Mouse (Mus musculus) midbrain, embryonic 14.5 days (tissue): ENCODE measurements around the gene Cmya5. TPM values are rescaled to one million over a fixed set of nuclear protein-coding genes. Genes with fewer than 3 reads are reported as not detected.

Experiments used
- ATAC-seq: fragments of 200-750 bp; cut with Nextera tagmentation; 2 replicates; pipeline ENCODE4 v1.8.0; 2017; ENCODE audit warnings: moderate number of reproducible peaks, moderate library complexity; ENCODE audit not compliant: low FRiP score, low TSS enrichment
- DNase-seq: peaks from one replicate; pipeline ENCODE4 v3.0.0-alpha.2; 2015
- H3K27ac ChIP-seq: fragments of 300-500 bp; sonication (generic); replicated peaks from 2 replicates; pipeline ENCODE4 v1.5.1; 2014; ENCODE audit warnings: mild to moderate bottlenecking, low read depth, low read length, moderate library complexity
- H3K27me3 ChIP-seq: fragments of 300-500 bp; sonication (generic); 2 replicates; pipeline ENCODE4 v1.6.1; 2014; ENCODE audit warnings: low read length, control low read depth, mixed read lengths; ENCODE audit not compliant: control insufficient read depth, insufficient read depth
- H3K36me3 ChIP-seq: fragments of 300-500 bp; sonication (generic); 2 replicates; pipeline ENCODE4 v1.6.1; 2014; ENCODE audit warnings: low read length, control low read depth; ENCODE audit not compliant: control insufficient read depth, insufficient read depth
- H3K4me1 ChIP-seq: fragments of 300-500 bp; sonication (generic); 2 replicates; pipeline ENCODE4 v1.6.1; 2014; ENCODE audit warnings: mild to moderate bottlenecking, antibody characterized with exemption, low read length, control low read depth; ENCODE audit not compliant: control insufficient read depth, insufficient read depth
- H3K4me2 ChIP-seq: fragments of 300-500 bp; sonication (generic); 2 replicates; pipeline ENCODE4 v1.6.1; 2014; ENCODE audit warnings: mild to moderate bottlenecking, low read length, moderate library complexity
- H3K4me3 ChIP-seq: fragments of 300-500 bp; sonication (generic); replicated peaks from 2 replicates; pipeline ENCODE4 v1.5.1; 2014; ENCODE audit warnings: low read depth, low read length
- H3K9ac ChIP-seq: fragments of 300-500 bp; sonication (generic); replicated peaks from 2 replicates; pipeline ENCODE4 v1.6.1; 2014; ENCODE audit warnings: mild to moderate bottlenecking, low read length, moderate library complexity
- H3K9me3 ChIP-seq: fragments of 300-500 bp; sonication (generic); 2 replicates; pipeline ENCODE4 v1.6.1; 2016; ENCODE audit warnings: low read length, control low read depth, mixed read lengths; ENCODE audit not compliant: control insufficient read depth
- WGBS: fragments of 180-500 bp; shearing (Covaris S2); extraction: QIAGEN DNeasy Blood & Tissue Kit; methylation state at CpG from one replicate; pipeline ENCODE4 v1.1.7; 2014; 5-methylcytosine and 5-hydroxymethylcytosine counted together
- polyA plus RNA-seq: library from polyadenylated mRNA; unstranded; fragments of >200 nt; fragmentation: Nextera tagmentation; extraction: Ambion mirVana; gene quantifications from 2 replicates; pipeline ENCODE4 v1.2.1, GENCODE M21; 2014

The Cmya5 gene
- polyA plus RNA-seq, 1 experiment from 2014 or later, result 0.34 TPM

DNA sequence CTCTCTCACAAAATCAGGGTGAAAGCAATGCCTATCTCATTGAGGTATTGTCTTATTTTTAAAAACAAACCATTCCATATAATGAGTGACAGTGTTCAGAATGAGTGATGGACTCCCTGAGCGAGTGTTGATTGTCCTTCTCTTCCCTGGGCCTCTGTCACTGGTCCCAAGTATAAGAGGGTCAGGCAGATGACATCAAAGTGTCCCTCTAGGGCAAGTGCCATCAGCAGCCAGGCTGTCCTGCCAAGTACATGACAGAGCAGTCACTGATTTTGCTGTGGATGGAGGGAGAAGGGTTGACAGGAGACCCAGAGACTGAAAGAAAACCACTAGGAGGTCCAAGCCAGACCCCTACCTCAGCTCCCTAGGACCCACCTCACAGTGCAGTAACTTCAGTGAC, 8.3 kb downstream of the Cmya5 start:
- ATAC-seq, result no peak
- no peaks in the 10 kb centered on the region for H3K4me1 ChIP-seq
- WGBS, result 87% methylated on average over 1 of the region's 1 CpGs
- DNase-seq, result no peak
- H3K9ac ChIP-seq, result no peak overlapping the region
- H3K27me3 ChIP-seq, result no peaks in the 10 kb centered on the region
- H3K27ac ChIP-seq, result no peak overlapping the region
- no peaks in the 10 kb centered on the region for H3K36me3 ChIP-seq
- no peak overlapping the region for H3K4me2 ChIP-seq
- H3K4me3 ChIP-seq, result no peak overlapping the region
- no peaks in the 10 kb centered on the region for H3K9me3 ChIP-seq

DNA sequence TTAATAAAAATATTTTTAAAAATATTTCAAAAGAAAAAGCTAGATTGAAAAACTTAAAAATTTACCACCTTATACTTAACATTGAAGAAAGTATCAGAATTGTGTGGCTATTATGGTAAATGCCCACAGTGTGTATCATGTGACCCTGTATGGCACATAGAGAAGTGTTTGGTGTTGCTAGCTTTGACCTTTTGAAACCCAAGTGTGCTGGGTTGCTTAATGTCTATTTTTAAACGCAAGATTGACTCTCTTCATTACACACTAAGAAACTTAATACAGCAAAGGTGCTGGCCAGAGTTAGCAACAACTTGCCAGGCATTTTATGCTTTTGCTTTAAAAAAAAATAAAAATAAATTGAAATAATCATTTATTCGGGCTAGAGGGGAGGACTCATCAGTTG, 9.0 kb downstream of the Cmya5 start:
- no peak overlapping the region for H3K9ac ChIP-seq
- DNase-seq (no peak), ATAC-seq (no peak)
- no peaks in the 10 kb centered on the region for H3K4me1 ChIP-seq
- 88% methylated on average over 2 of the region's 2 CpGs for WGBS
- H3K4me2 ChIP-seq, result no peak overlapping the region
- H3K36me3 ChIP-seq, result no peaks in the 10 kb centered on the region
- no peaks in the 10 kb centered on the region for H3K27me3 ChIP-seq
- H3K4me3 ChIP-seq, result no peak overlapping the region
- H3K27ac ChIP-seq, result no peak overlapping the region
- H3K9me3 ChIP-seq, result no peaks in the 10 kb centered on the region

DNA sequence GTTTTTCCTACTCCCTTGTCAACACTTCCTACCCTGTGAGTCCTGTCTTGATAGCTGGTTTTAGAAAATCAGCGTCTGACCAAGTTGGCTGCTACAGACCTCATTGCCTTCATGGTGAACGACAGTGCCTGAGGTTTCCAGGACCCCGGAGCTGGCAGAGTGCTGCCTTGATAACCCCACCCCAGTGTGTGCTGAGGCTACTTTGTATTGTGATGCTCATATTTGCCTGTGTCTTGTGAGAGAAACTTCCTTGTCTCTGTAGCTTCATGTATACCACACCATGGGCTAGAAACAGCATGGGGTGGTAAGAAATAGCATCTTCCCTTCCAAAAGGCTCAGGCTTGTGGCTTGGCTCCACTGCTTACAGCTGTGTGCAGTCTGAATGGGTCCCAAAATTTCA, 13.8 kb downstream of the Cmya5 start:
- Histone ChIP-seq H3K4me3 (no peak overlapping the region), H3K36me3 (no peaks in the 10 kb centered on the region), H3K27me3 (no peaks in the 10 kb centered on the region), H3K27ac (no peak overlapping the region), H3K4me2 (no peak overlapping the region), H3K4me1 (0 out of 2 replicates have a peak, but pooled peaks cover 2% of the 10 kb centered on the region), H3K9ac (no peak overlapping the region), H3K9me3 (no peaks in the 10 kb centered on the region)
- 91% methylated on average over 3 of the region's 3 CpGs for WGBS
- no peak for DNase-seq
- no peak for ATAC-seq

DNA sequence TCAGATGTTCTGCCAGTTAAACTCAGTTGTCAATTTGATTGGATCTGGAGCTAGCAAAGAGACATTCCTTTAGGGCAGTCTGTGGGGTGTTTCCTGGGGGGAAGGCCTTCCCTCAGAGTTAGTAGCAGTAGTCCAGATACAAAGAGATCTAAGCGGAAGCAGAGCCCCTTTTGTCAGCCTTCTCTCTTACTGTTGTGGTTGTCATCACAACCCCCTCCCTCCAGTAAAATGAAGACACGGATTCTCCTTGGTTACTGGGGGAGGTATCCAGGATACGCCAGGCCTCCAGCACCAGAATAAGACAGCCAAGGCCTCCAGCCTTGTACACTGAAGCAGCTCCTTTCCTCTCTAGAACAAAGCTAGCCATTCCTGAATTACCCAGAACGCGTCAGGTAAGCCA, 15.6 kb downstream of the Cmya5 start:
- Histone ChIP-seq H3K27me3 (no peaks in the 10 kb centered on the region), H3K9ac (no peak overlapping the region), H3K9me3 (no peaks in the 10 kb centered on the region), H3K4me3 (no peak overlapping the region), H3K4me1 (0 out of 2 replicates have a peak, but pooled peaks cover 2% of the 10 kb centered on the region), H3K27ac (no peak overlapping the region), H3K4me2 (no peak overlapping the region), H3K36me3 (no peaks in the 10 kb centered on the region)
- DNase-seq (peak; percentile 26), ATAC-seq (no peak)
- WGBS, result 30% methylated on average over 5 of the region's 5 CpGs

DNA sequence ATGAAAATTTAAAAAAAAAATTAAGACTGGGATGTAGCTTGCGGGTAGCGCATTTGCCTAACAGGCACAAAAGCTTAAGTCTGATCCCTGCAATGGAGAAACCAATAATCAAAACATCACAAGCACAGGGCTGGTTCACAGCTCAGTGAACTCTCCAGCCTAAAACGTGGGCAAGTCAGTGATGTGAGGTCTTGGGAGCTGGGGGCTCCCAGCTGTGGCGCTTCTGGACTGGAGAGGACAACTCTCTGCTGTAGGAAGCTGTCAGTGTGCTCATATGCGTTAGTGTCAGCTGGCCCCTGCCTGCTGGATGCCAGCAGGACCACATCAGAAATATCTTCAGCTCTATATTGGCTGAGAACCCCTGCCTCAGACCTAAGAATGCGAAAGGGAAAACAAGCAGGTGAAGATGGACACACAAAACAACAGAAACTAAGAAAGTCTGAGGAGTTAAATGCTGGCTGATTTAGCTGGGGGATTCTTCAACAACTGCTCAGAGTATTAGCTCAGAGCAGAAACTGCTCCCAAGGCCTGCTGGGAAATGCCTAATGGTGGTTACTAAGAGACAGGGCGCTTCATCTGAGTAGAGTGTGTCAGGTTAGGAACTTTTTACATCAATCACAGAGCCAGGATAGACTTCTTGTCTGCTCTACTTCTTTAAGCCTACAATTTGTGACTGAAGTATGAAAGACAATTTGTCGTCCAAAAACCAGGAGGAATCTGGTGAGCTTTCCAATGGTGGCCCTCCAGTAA, 16.2 kb downstream of the Cmya5 start:
- Histone ChIP-seq H3K9ac (no peak overlapping the region), H3K27ac (no peak overlapping the region), H3K27me3 (no peaks in the 10 kb centered on the region), H3K9me3 (no peaks in the 10 kb centered on the region), H3K4me3 (no peak overlapping the region), H3K4me1 (0 out of 2 replicates have a peak, but pooled peaks cover 2% of the 10 kb centered on the region), H3K4me2 (no peak overlapping the region), H3K36me3 (no peaks in the 10 kb centered on the region)
- 55% methylated on average over 8 of the region's 8 CpGs for WGBS
- ATAC-seq (no peak), DNase-seq (peak; percentile 22)

DNA sequence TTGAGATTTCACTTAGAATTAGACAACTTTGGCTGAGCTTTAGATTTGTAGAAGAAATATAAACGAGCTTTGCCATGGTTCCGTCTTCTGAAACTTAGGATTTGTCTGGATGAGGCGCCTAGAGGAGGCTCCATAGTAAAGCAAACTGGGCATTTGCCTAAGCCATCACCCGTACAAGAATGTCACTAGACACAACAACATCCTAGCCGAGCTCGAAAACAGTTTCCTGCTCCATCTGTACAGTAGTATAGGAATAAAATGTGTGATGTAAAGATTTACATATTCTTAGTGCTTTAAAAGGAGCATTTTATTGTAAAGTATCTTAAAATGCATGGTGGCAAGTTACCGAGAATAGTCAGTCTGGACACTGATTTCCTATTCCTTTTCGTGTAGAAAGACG, 22.2 kb downstream of the Cmya5 start:
- Histone ChIP-seq H3K4me2 (no peak overlapping the region), H3K36me3 (no peaks in the 10 kb centered on the region), H3K4me1 (no peaks in the 10 kb centered on the region), H3K27ac (no peak overlapping the region), H3K9me3 (no peaks in the 10 kb centered on the region), H3K9ac (no peak overlapping the region), H3K27me3 (no peaks in the 10 kb centered on the region), H3K4me3 (no peak overlapping the region)
- WGBS, result 90% methylated on average over 9 of the region's 9 CpGs
- DNase-seq (no peak), ATAC-seq (no peak)

DNA sequence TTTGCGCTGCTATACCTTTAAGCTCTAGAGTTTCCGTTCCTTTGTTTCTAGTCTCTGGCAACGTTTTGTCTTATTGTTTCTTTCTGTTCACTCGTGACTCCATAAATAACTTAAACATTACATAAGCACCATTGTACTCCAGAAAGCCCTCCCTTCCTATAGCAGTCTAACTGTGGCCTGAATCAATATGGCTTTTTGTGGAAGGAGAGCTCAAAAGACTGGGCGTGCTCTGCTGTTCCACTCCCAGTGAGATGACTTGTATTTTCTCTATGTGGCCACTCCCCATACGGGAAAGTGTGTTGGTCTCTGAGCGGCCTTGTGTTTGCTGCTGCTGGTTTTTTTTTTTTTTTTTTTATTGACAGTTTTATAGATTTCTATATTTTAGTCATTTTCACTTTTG, 27.3 kb downstream of the Cmya5 start:
- no peak for DNase-seq

DNA sequence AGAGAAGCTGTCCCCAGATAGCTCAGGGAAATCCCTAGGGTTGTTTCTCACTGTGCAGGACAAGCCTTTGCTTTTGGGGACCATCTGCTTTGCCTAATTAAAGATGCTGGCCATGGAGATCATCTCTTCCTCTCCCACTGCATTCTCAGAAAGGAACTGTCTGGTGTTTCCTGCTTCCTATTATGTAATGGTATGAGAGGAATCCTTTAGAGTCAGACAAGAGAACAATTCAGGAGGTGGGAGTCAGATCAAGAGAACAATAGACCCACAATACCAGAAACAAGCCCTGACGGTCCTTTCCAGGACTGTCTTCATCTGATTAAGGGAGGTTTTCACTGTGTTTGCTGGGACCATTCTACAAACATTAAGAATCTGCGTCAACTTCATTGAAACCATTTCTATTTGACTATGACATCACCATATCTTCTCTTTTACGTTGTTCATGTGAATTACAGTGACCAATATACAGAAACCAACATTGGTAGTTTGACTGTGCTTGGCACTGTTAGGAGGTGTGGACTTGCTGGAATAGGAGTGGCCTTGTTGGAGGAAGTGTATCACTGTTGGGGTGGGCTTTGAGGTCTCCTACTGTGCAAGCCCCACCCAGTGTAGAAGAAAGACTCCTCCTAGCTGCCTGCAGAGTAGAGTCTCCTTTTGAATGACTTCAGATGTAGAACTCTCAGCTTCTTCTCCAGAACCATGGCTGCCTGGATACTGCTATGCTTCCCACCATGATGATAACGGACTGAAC, 42.0 kb downstream of the Cmya5 start:
- no peaks in the 10 kb centered on the region for H3K4me1 ChIP-seq
- ATAC-seq, result no peak
- H3K27ac ChIP-seq, result no peak overlapping the region
- no peaks in the 10 kb centered on the region for H3K27me3 ChIP-seq
- no peaks in the 10 kb centered on the region for H3K36me3 ChIP-seq
- H3K4me2 ChIP-seq, result no peak overlapping the region
- H3K9me3 ChIP-seq, result no peaks in the 10 kb centered on the region
- H3K4me3 ChIP-seq, result no peak overlapping the region
- no peak overlapping the region for H3K9ac ChIP-seq
- 62% methylated on average over 4 of the region's 4 CpGs for whole genome bisulfite sequencing
- no peak for DNase-seq

More for the DNA sequence above, 27.3 kb downstream of the Cmya5 start:
- no peak overlapping the region for H3K4me3 ChIP-seq
- no peak overlapping the region for H3K9ac ChIP-seq
- H3K27ac ChIP-seq, result no peak overlapping the region
- ATAC-seq, result no peak
- no peaks in the 10 kb centered on the region; the same call in 1 of the 2 replicates for H3K9me3 ChIP-seq
- H3K4me2 ChIP-seq, result no peak overlapping the region
- H3K4me1 ChIP-seq, result no peaks in the 10 kb centered on the region
- no peaks in the 10 kb centered on the region for H3K36me3 ChIP-seq
- 80% methylated on average over 7 of the region's 7 CpGs for WGBS
- H3K27me3 ChIP-seq, result no peaks in the 10 kb centered on the region

DNA sequence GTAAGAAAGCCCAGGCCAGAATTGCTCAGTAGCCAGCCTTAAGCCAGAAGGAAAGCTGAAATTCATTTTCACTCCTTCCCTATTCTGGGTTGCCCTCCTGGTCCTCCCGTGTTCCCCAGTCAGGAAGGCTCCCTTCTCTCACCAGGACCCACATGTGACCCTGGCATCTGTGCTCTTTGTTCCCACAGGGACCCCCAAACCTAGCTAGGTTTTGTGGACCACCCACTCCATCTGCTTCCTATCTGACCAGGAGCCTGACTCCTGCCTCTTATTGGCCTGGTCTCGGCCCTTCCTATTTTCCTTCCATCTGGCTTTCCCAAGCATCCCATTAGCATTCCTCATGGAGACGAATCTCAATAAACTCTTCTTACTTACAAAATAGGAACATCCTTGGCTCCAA, 45.9 kb downstream of the Cmya5 start:
- Histone ChIP-seq H3K4me1 (no peaks in the 10 kb centered on the region), H3K4me2 (no peak overlapping the region), H3K9me3 (no peaks in the 10 kb centered on the region), H3K9ac (no peak overlapping the region), H3K36me3 (no peaks in the 10 kb centered on the region), H3K27me3 (no peaks in the 10 kb centered on the region), H3K27ac (no peak overlapping the region), H3K4me3 (no peak overlapping the region)
- 77% methylated on average over 3 of the region's 3 CpGs for WGBS
- no peak for ATAC-seq
- DNase-seq, result no peak
